Mouse (Mus musculus): ENCODE measurements around the gene Slc25a28. TPM values are rescaled to one million over a fixed set of nuclear protein-coding genes. Genes with fewer than 3 reads are reported as not detected.

Gene Slc25a28
- polyA plus RNA-seq, 2 experiments = 4.4 to 19.0 TPM

- Histone ChIP-seq H3K4me3 (ENCODE audit: insufficient read depth in 1 of 2, low read depth in 2 of 2, low read length in 2 of 2) (no peak overlapping the region), H3K9me3 (ENCODE audit: control insufficient read depth, low read length) (no peaks in the 10 kb centered on the region), H3K27me3 (ENCODE audit: control insufficient read depth, insufficient read depth, low read length) (no peaks in the 10 kb centered on the region), H3K4me2 (ENCODE audit: low read depth) (no peak overlapping the region), H3K36me3 (replicated peaks; ENCODE audit: control insufficient read depth, insufficient read depth, low read depth) (no peaks in the 10 kb centered on the region), H3K4me1 (replicated peaks; ENCODE audit: control insufficient read depth in 2 of 2, insufficient read depth in 2 of 2, low read length in 1 of 2) (0 out of 4 replicates have a peak, but pooled peaks cover 0 to 4% of the 10 kb centered on the region in 2 experiments), H3K9ac (replicated peaks) (no peak overlapping the region), H3K27ac (no peak overlapping the region)
- DNase-seq (ENCODE audit: low read depth in 3 of 3, low spot score in 3 of 3) = no peak
- WGBS (ENCODE audit: insufficient replicate concordance) = 50% methylated on average over 4 of the region's 4 CpGs
- no peak for ATAC-seq (ENCODE audit: insufficient read depth)
- TF ChIP-seq CTCF (IDR thresholded peaks at IDR 0.05; ENCODE audit: low read depth) (no peak), EP300 (IDR thresholded peaks at IDR 0.05; ENCODE audit: low read depth) (no peak)
These were observed 26.3 kb downstream of the Slc25a28 start for GRCm38 (mm10) chr19:43648343-43648742.

GRCm38 (mm10) chr19:43647261-43647660, 27.4 kb downstream of the Slc25a28 start:
- no peaks in the 10 kb centered on the region for H3K9me3 ChIP-seq (ENCODE audit: control insufficient read depth, low read length)
- H3K4me2 ChIP-seq (ENCODE audit: low read depth) = no peak overlapping the region
- no peak overlapping the region for H3K4me3 ChIP-seq (ENCODE audit: insufficient read depth in 1 of 2, low read depth in 2 of 2, low read length in 2 of 2)
- no peak for TF ChIP-seq CTCF (IDR thresholded peaks at IDR 0.05; ENCODE audit: low read depth)
- no peak for TF ChIP-seq EP300 (IDR thresholded peaks at IDR 0.05; ENCODE audit: low read depth)
- 48% methylated on average over 9 of the region's 9 CpGs for WGBS (ENCODE audit: insufficient replicate concordance)
- no peaks in the 10 kb centered on the region for H3K27me3 ChIP-seq (ENCODE audit: control insufficient read depth, insufficient read depth, low read length)
- 0 out of 4 replicates have a peak, but pooled peaks cover 0 to 4% of the 10 kb centered on the region in 2 experiments for H3K4me1 ChIP-seq (replicated peaks; ENCODE audit: control insufficient read depth in 2 of 2, insufficient read depth in 2 of 2, low read length in 1 of 2)
- no peak overlapping the region for H3K9ac ChIP-seq (replicated peaks)
- no peak overlapping the region for H3K27ac ChIP-seq
- DNase-seq (ENCODE audit: low read depth in 3 of 3, low spot score in 3 of 3) = no peak
- ATAC-seq (ENCODE audit: insufficient read depth) = no peak
- H3K36me3 ChIP-seq (replicated peaks; ENCODE audit: control insufficient read depth, insufficient read depth, low read depth) = no peaks in the 10 kb centered on the region

- ATAC-seq (ENCODE audit: insufficient read depth) = no peak
- Histone ChIP-seq H3K27ac (no peak overlapping the region), H3K9me3 (ENCODE audit: control insufficient read depth, low read length) (no peaks in the 10 kb centered on the region), H3K4me3 (ENCODE audit: insufficient read depth in 1 of 2, low read depth in 2 of 2, low read length in 2 of 2) (no peak overlapping the region), H3K36me3 (replicated peaks; ENCODE audit: control insufficient read depth, insufficient read depth, low read depth) (no peaks in the 10 kb centered on the region), H3K9ac (replicated peaks) (no peak overlapping the region), H3K4me2 (ENCODE audit: low read depth) (no peak overlapping the region), H3K4me1 (replicated peaks; ENCODE audit: control insufficient read depth in 2 of 2, insufficient read depth in 2 of 2, low read length in 1 of 2) (0 out of 4 replicates have a peak, but pooled peaks cover 0 to 4% of the 10 kb centered on the region in 2 experiments), H3K27me3 (ENCODE audit: control insufficient read depth, insufficient read depth, low read length) (no peaks in the 10 kb centered on the region)
- DNase-seq (ENCODE audit: low read depth in 3 of 3, low spot score in 3 of 3) = no peak
- TF ChIP-seq EP300 (IDR thresholded peaks at IDR 0.05; ENCODE audit: low read depth) (no peak), CTCF (IDR thresholded peaks at IDR 0.05; ENCODE audit: low read depth) (no peak)
- 45% methylated on average over 7 of the region's 7 CpGs for WGBS (ENCODE audit: insufficient replicate concordance)
These were observed 27.8 kb downstream of the Slc25a28 start for GRCm38 (mm10) chr19:43646852-43647251.

- WGBS (ENCODE audit: insufficient replicate concordance) = 47% methylated on average over 9 of the region's 9 CpGs
- no peak for TF ChIP-seq CTCF (IDR thresholded peaks at IDR 0.05; ENCODE audit: low read depth)
- TF ChIP-seq EP300 (IDR thresholded peaks at IDR 0.05; ENCODE audit: low read depth) = no peak
- no peak overlapping the region for H3K9ac ChIP-seq (replicated peaks)
- no peak overlapping the region for H3K4me2 ChIP-seq (ENCODE audit: low read depth)
- ATAC-seq (ENCODE audit: insufficient read depth) (no peak), DNase-seq (ENCODE audit: low read depth in 3 of 3, low spot score in 3 of 3) (no peak)
- H3K36me3 ChIP-seq (replicated peaks; ENCODE audit: control insufficient read depth, insufficient read depth, low read depth) = no peaks in the 10 kb centered on the region
- no peak overlapping the region for H3K4me3 ChIP-seq (ENCODE audit: insufficient read depth in 1 of 2, low read depth in 2 of 2, low read length in 2 of 2)
- H3K9me3 ChIP-seq (ENCODE audit: control insufficient read depth, low read length) = no peaks in the 10 kb centered on the region
- no peaks in the 10 kb centered on the region for H3K27me3 ChIP-seq (ENCODE audit: control insufficient read depth, insufficient read depth, low read length)
- H3K4me1 ChIP-seq (replicated peaks; ENCODE audit: control insufficient read depth in 2 of 2, insufficient read depth in 2 of 2, low read length in 1 of 2) = 0 out of 4 replicates have a peak, but pooled peaks cover 0 to 4% of the 10 kb centered on the region in 2 experiments
- no peak overlapping the region for H3K27ac ChIP-seq
These were observed 29.2 kb downstream of the Slc25a28 start for GRCm38 (mm10) chr19:43645508-43645907.

GRCm38 (mm10) chr19:43642843-43643242, 31.8 kb downstream of the Slc25a28 start:
- no peak for DNase-seq (ENCODE audit: low read depth in 3 of 3, low spot score in 3 of 3)
- no peak for ATAC-seq (ENCODE audit: insufficient read depth)
- Histone ChIP-seq H3K9me3 (ENCODE audit: control insufficient read depth, low read length) (no peaks in the 10 kb centered on the region), H3K4me3 (ENCODE audit: insufficient read depth in 1 of 2, low read depth in 2 of 2, low read length in 2 of 2) (no peak overlapping the region), H3K4me2 (ENCODE audit: low read depth) (no peak overlapping the region), H3K4me1 (replicated peaks; ENCODE audit: control insufficient read depth in 2 of 2, insufficient read depth in 2 of 2, low read length in 1 of 2) (0 out of 4 replicates have a peak, but pooled peaks cover 0 to 4% of the 10 kb centered on the region in 2 experiments), H3K27ac (no peak overlapping the region), H3K9ac (replicated peaks) (no peak overlapping the region), H3K27me3 (ENCODE audit: control insufficient read depth, insufficient read depth, low read length) (no peaks in the 10 kb centered on the region), H3K36me3 (replicated peaks; ENCODE audit: control insufficient read depth, insufficient read depth, low read depth) (no peaks in the 10 kb centered on the region)
- TF ChIP-seq EP300 (IDR thresholded peaks at IDR 0.05; ENCODE audit: low read depth) = no peak
- no peak for TF ChIP-seq CTCF (IDR thresholded peaks at IDR 0.05; ENCODE audit: low read depth)
- WGBS (ENCODE audit: insufficient replicate concordance) = 78% methylated on average over 9 of the region's 9 CpGs
